Mouse (Mus musculus): Measurements from ENCODE around the gene Pnpla5.
"Not testable (repeated sequence)": the region's sequence is repeated elsewhere in the genome, so short reads cannot be mapped to it uniquely, and the experiment has no call there.

Pnpla5 gene

DNA sequence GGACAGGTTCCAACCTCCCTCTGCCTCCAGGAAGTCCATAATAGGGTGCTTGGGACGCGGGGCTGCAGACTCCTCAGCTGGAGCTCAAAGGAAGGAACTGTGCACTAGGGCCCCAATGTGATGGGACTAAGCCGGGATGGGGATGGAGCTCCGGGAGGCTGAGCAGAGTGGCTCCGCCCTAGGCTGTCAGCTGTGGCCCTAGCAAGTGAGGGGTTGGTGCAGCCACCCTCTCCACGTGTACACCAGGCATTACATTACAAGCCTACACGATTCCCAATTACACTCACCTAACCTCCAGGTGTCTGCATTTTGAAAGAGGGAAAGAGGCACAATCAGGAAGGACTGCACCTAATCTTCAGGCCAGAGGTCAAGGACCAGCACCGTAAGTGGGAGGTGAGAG is at the start of gene Pnpla5:
Pnpla5 (minus strand) TSS at position 101 of the 400 bp plus-strand sequence.
- no peak for DNase-seq

DNA sequence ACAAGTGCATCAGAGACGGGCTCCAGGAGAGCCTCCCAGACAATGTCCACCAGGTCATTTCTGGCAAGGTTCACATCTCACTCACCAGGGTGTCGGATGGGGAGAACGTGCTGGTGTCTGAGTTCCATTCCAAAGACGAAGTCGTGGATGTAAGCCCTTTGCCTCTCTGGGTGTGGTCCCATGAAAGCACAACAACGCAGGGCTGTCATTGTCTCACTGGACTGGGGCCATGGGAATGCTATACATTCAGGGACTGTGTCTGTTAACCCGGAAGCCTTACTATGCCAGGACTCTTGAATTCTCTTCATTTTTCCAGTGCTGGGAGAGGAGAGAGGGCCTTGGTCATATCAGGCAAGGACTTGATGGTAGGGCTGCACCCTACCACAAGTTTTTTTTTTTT is 48.2 kb upstream of the Pnpla5 start:
- DNase-seq: no peak

DNA sequence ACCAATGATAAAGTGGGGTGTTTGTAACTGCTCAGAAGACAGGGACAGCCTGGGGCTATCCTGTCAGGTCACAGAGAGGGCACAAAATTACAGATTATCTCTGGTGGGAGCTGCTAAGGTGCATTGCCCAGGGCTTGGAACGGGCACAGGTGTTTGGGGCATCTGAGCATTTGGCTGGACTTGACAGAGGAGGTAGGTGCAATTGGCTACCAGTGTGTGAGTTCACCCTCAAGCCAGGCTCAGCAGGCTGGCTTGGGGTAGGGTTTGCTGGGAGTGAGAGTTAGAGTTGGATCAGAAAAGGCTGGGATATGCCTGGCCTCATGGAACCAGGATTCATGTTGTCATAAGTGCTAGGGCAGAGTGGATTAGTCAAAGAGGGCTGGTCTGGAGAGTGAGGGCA is 46.5 kb upstream of the Pnpla5 start:
- DNase-seq: no peak

DNA sequence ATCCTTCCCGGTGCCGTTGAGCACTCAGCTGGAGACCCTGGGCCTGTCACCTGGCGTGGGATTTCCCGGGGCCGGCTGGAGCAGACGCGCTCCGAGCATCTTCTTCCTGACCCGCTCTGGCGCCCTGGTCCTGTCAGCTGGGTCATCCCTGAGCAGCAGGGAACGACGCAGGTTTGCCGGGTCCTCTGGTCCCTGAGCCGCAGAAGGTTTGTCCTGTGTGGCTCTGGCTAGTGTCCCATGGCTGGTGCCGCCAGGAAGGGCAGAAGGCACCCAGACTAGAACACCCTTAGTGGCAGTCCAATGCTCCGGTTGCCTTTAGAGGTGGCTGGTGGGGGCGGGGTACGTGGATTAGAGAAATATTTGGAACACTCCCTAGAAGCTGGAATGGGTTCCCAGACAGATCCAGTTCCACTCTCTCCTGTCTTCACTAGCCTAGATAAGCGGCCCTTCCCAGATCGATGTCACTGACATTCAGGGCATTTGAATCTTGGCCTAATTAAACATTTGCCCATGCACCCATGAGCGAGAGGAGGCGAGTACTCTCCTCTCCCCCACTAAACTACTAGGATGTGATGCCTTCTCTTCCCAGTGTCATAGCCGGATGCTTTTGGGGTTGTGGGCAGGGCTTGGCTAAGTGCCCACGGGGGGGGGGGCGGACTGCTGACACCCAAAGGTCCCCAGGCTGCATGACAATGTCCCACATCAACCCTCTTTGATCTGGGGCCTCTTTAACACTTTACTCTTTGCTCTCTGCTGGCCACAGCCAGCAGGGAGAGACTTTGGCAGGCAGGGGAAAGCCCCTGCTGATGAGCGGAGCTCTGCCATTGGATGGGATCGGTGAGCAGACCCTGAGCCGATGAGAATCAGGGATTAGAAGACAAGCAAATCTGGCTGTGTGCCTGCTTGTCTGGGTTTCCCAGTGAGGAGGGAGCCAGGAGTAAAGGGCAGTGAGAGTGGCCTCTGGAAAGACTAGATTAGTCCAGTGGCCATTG is 45.5 kb upstream of the Pnpla5 start:
- DNase-seq: peak; percentile 74

DNA sequence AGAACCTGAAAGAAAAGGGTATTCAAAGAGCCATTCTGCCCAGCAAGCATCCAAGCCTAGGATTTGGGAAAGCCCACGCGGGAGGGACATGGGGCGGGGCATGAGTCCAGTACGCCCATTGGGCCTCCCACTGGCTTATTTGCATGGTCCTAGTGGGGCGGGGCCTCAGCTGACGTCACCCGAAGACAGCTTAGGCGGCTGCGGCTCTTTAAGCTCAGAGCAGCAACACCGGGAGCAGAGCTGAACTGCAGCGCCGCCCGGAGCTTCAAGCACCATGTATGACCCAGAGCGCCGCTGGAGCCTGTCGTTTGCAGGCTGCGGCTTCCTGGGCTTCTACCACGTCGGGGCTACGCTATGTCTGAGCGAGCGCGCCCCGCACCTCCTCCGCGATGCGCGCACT is 44.6 kb upstream of the Pnpla5 start, which contains the start of gene Pnpla3:
Pnpla3 (plus strand) TSS at position 238 of the 400 bp plus-strand sequence.
- peak; percentile 99 for DNase-seq

DNA sequence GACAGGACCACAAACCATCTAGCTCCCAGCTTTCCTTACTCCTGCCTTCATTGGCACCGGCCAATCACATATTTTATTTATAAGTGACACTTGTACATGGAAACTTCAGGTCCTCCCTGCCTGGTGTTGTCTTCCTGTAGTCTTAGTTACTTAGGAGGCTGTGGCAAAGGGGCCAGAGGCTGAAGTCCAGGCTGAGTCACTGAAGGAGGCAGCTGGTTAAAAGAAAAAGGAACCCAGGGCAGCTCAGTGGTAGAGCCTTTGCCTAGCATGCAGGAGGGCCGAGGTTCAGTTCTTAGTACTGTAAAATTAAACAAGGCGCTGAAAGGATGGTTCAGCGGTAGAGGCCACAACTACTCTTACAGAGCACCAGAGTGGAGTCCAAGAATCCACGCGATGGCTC is 43.8 kb upstream of the Pnpla5 start:
- DNase-seq: no peak

DNA sequence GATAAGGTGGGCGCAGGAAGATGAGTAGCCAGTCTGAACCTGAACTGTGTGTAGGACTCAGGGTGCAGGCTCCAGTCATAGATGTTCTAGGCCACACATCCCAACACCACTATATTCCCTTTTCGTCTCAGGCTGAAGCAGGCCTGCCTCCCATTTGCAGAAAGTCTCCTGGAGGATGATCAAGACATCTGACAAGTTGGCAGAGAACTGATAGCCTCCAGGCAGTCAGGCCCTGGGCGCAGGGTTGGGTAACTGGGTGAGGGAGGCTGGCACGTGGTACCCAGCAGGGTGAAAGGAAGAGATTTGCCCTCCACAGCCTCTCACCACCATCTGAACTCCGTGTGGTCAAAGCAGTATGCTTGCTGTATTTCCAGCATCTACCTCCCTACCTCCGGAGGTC is 38.9 kb upstream of the Pnpla5 start:
- DNase-seq: no peak

DNA sequence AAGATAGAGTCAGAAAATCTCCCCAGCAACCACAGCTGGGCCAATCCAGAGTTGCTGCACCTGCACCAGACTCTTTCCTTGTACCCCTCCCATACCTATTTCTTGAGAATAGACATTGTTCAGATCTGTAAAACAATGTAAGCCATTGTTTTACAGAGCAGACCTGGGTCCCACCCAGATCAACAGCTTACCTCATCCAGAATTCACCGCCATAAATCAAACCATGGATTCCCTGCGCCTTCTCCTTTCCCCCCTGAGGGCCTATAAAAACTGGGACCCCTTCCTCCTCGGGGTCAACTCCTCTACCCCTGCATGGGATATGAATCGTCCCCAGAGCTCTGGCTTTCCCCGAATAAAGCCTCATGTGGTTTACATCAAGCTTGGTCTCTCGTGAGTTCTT is 34.6 kb upstream of the Pnpla5 start:
- DNase-seq: not testable (repeated sequence)

DNA sequence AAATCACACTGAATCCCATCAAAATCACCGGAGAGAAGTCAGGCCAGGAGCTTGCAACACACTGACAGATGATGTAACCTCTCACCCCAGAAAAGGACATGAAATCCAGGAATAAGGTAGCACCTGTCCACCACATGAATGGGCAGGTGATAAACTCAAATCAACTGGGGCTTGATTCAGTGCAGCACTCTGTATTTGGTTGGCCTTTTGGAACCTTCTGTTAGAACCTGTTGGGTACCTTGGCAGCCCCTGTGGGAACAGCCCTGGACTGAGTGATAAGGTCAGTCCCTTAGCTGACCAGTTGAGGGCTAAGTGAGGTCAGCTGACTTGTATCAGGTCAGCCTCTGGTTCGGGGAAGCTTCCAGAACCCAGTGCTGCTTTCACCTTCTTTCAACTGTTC is 33.2 kb upstream of the Pnpla5 start:
- no peak for DNase-seq

DNA sequence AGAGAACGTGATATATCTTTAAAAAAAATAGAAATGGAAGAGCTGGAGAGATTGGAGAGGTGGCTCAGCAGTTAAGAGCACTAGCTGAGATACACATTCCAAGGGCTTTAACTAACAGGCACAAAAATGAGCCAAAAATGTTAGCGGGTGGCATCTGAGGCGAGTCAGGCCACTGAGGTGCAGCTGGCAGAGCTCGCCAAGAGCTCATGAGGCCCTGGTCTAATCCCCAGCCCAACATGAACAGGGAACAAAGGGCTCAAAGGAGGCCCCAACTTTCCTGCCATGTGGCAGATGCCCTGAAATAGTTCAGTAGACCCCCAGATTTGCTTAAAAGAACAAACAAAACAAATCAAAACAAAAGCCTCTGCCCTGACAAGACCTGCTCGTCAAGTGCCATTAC is 18.0 kb upstream of the Pnpla5 start:
- no peak for DNase-seq

DNA sequence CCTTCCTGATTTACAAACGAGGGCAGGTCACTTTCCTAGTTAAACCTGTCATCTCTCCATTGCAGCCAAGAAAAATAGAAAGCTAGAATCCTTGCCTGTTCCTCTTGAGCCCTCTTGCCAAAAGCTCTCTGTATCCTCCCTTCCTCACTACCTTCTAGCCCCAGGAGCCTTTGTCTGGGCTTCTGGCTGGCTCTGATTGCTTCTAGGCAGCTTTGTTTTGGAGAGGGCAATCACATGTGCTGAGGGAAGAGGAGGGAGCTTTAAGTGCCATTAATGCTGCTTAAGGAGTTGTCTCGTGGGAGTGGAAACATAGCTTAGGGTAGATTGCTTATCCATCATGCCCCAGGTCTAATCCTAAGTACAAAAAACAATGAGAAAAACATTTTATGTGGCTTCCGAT is 17.1 kb upstream of the Pnpla5 start:
- DNase-seq: no peak

DNA sequence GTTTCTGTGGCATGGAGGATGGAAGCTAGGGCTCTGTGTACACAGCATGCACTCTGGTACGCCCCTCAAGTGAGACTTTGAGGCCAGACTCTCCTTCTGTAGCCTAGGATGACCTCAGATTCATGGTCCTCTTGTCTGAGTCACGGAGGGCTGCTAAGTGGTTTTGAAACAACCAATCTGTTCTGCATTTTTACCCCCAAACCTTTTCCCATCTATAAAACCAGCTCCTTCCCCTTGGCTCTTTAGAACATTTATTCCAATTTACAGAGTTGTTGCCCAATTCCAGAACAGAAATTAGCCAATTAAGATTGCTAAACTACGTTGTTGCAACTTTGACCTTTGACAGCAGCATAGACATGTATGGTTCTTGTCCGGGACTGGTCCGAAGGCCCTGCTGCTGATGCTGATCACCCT is 16.6 kb upstream of the Pnpla5 start:
- no peak for DNase-seq

DNA sequence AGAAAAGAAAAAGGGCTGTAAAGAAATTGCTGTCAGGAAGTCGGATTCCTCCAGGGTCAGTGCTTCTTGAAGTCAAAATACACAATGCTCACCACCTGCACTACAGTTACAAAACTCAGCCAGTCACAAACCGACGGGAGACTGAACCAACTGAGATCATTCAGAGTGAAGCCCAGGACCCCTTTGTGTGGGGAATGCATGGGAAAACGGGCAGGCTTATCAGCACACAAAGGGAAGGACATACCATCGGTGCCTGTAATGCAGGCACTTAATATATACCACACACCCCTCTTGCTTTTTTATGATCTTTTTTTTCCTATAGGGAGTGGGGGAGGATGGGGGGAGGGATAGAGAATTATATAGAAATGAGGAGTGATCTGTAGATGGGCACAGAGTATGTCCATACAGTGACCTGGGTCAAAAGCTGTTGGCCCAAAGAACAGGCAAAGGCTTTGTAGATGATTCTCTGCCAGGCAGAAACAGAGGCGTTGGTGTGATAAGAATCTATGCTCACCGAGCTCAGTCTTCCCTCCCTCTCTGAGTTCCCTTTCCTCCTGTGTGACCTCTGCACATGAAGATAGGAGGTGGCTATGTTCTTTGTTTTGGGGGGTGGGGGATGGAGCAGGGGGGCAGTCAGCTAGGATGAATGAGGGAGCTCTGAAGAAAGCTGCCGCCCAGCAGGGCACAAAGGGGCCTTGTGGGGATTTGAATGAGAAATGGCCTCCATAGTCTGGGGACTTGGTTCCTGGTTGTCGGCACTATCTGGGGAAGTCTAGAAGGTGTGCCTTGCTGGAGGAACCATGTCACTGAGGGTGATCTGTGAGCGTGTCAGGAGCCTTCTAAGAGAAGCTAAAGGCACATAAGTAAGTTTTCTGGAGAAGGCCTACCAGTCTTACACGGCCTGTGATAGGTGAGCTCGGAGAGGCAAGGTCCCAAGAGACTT is 13.8 kb upstream of the Pnpla5 start:
- DNase-seq: no peak

DNA sequence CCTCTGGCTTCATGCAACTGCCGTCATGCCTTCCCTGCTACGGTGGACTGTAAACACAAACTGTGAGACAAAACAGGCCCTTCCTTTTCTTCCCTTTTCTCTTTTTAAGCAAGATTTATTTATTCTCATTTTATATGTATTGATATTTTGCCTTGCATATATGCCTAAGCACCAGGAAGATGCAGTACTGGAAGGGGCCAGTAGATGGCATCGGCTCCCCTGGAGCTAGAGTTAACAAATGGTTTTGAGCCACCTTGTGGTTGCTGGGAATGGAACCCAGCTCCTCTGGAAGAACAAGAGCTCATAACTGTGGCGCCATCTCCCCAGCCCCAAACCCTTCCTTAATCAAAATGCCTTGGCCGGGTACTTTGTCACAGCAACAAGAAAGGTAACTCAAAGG is 12.5 kb upstream of the Pnpla5 start:
- no peak for DNase-seq

DNA sequence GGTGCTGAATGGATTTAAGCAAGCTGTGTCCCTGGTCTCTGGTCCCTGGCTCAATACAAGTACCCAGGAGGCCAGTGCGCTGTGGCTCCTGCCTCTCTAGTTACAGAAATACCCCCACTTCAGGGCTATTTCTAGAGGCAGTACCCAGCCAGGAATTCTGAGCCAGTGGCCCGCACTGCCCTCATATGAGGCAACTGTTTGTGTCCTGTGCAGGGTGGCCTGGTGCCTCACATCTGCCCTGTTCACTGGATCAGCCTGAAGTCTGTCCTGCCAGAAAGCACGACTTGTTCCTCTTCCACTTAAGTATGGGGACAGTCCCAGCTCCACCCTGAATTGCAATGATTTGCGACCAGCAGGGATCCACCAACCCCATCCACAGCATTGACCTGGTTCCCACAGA is 10.5 kb upstream of the Pnpla5 start:
- DNase-seq: no peak

DNA sequence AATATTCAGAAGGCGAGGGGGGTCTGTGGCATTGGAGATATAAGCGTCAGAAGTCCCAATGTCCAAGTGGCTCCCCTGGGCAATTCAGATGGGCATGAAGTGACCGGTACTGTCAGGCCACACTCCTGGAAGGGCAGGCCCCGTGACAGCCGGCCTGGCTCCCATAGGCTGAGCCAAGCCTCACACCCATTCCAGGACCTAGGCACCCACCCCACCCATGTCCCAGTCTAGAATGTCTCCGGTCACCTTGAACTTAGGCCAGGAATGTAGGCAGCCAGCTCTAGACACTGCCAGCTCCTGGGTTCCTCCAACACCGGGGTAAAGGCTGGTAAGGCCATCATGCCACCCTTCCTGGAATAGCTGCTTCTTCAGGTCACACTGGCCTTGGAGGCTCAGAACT is 9.0 kb upstream of the Pnpla5 start:
- peak; percentile 52 for DNase-seq

DNA sequence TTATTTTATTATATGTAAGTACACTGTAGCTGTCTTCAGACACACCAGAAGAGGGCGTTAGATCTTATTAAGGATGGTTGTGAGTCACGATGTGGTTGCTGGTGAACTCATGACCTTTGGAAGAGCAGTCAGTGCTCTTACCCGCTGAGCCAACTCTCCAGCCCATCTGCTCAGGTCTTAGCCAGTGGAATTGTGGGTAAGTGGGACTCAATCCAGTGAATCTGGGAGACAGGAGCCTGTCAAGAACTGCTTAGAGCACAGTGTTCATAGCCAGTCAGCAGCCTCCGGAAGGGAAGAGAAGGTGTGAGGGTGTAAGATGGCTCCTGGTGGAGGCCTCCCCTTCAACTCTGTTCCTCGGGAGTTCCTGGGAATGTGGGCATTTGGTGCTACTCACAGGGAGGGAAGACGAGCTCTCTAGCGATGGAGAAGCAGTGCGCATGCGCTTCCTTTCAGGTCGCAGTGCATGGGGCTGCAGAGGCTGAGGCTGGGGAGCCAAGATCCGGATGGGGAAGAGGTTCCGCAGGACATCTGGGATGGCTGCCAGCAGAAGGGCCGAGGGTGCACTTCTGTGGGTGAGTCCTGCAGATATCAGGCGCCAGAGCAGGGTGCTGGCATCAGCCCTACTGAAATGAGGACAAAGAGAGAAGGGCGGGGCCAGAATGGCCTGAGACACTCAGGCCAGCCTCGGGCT is 8.3 kb upstream of the Pnpla5 start:
- DNase-seq: peak; percentile 82

DNA sequence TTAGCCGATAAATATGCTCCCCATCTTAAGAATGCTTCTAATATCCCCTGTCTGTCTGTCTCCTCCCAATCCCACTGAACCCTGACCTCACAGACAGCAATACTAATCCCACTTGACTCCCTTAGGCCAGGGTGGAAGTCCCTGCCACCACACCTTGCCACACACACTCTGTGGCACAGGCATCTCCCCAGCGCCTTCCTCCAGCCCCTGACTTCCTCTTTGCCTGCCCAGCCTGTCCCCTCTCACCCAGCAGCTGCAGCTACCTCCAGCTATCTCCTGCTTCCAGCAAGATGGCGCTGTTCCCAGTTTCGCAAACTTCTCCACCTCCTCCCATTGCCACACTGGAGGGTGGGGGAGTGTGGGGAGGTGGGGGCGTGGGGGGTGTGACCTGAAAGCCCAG is 3.9 kb upstream of the Pnpla5 start:
- DNase-seq: no peak

DNA sequence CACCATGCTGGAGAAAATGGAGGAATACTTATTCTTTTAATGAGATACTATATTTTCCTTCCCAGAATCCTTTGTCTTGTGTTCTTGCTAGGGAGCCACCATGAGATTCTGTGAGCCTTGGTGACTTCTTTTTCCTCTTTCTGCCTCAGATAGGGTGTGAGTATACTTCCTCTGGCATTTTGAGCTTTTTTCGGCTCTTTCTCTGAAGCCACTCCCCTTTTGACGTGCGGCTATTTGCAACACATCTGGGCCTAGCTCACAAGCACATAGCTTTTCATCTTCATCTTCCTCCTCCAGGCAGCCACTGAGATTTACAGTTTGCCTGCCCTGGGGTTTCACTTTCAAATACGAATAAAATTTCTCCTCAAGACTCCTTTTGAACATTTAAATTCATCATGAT is 3.5 kb upstream of the Pnpla5 start:
- no peak for DNase-seq

DNA sequence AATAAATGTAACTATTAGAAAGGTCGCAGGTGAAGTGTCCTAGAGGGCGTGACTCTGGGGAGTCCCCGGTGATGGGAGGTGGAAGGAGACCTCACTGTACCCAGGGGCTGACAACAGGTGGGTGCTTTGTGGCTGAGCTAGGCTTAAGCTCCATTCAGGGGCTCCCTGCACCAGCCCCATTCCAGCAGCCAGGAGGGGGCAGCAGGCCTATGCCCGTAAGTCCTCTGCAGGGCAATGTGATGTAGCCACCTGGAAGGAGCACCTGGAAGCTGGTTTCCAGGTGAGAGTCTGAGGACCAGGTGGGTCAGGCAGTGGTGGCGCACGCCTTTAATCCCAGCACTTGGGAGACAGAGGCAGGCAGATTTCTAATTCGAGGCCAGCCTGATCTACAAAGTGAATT is 1.1 kb upstream of the Pnpla5 start:
- no peak for DNase-seq

DNA sequence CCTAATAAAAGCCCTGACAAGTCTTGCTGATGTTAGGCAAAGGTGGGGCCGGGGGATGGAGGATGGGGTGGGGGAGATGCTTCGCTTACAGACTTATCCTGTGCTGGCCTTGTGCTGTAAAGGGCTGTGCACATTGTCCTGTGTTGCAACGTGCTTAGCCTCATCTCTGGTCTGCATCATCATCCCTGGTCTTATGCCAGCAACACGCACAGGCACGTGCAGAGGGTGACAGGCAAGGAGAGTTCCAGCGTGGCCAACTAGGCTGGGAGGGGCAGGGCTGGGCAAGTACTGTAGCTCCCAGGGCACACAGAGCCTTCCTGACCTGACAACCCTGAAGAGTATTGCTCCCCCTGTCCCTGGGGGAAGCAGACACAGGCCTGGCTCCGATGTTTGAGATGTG is 1.9 kb downstream of the Pnpla5 start:
- no peak for DNase-seq

DNA sequence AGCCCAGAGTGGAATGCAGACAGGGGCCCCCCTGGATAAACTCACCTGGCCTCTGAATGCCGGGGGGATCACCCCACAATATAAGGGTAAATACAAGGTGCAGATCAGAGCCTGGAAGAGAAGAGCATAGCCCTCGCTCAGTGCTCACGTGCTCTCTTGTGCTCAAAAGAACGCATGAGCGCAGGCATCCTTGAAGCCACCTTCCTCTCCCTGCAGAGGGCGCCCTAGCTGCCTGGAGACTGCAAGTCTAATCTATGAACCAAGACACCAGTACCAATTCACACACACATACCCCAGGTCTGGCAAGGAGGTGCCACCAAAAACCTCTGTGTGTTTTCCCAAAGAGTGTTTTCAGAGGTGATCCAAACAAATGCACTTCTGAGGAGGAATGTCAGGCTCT is 2.4 kb downstream of the Pnpla5 start:
- peak; percentile 39 for DNase-seq

DNA sequence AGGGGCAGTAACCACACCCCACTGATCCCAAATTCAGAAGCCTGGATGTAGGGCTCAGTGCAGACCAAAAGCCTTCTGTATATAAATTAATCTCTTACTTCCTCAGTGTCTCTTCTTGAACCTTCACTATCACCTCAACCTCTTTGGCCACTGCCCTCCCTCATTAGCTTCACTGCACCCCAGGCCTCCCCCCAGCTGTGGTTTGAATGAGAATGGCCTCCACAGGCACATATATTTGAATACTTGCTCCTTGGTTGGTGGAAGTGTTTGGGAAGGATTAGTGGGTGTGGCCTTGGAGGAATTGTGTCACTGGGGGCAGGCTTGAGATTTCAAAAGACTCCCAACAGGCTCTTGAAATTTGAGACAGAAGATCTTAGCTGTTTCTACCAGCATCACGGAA is 6.5 kb downstream of the Pnpla5 start:
- DNase-seq: no peak
